Mouse (Mus musculus): ENCODE data around the gene Mettl5. TPM values are rescaled to one million over a fixed set of nuclear protein-coding genes. Genes with fewer than 3 reads are reported as not detected.
A peak's percentile ranks its signal among the peaks of the same experiment; 100 is the strongest.

Mettl5 gene
- polyA plus RNA-seq, 1 experiment: 1.8 TPM

DNA sequence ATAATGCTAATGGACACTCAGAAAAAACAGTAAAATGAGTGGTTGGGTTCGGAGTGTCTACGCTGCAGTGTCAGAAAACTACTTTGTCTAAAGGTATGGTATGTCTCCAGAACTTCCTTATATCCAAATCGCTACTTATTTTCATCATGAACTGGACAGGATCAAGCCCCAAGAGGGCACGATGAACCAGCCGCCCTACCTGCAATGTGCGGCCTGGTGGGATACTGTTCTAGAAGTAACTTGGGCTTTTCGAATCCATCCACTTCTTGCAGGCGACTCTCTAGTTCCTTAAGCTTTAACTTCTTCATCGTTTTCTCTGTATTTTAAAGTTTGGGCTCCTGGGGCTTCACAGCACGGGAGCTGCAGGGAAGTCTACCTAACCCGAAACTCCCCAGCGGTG, 365 bp downstream of the Mettl5 start:
- peak overlapping the region; percentile 65; the same call in 1 of the 2 replicates for H3K27ac ChIP-seq (ENCODE audit: control insufficient read depth, insufficient read depth, low read depth, low read length)
- TF ChIP-seq CTCF (IDR thresholded peaks at IDR 0.05; ENCODE audit: control insufficient read depth, insufficient read depth, insufficient replicate concordance, low read depth, low read length) (no peak), POLR2A (IDR thresholded peaks at IDR 0.05; ENCODE audit: control insufficient read depth, low read depth, low read length) (no peak)

DNA sequence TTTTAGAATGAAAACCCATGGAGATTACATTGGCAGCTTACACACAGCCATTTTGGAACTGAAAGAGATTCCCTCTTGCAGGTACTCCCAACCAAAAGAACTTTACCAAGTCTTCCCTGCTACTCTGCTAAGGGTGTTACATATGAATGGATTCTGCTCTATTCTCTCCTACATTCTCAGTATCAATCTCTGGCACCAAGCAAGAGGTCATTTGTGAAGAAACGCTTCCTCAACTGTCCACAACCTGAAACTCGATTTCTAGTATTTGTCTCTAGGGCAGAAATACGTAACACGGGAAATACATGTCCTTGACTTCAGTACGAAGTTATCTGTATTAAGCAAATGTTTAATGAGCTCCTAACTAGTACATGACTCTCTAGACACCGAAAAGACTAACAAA, 834 bp downstream of the Mettl5 start:
- Histone ChIP-seq H3K27ac (ENCODE audit: control insufficient read depth, insufficient read depth, low read depth, low read length) (no peak overlapping the region), H3K4me1 (ENCODE audit: control insufficient read depth, insufficient read depth, low read length) (peaks cover 3% of the 10 kb centered on the region; the same call in 1 of the 2 replicates), H3K4me3 (ENCODE audit: control insufficient read depth, low read depth, low read length) (no peak overlapping the region), H3K36me3 (ENCODE audit: control insufficient read depth, insufficient read depth, low read length) (no peaks in the 10 kb centered on the region), H3K27me3 (ENCODE audit: control insufficient read depth, insufficient read depth, low read length) (no peaks in the 10 kb centered on the region)
- no peak for TF ChIP-seq POLR2A (IDR thresholded peaks at IDR 0.05; ENCODE audit: control insufficient read depth, low read depth, low read length)
- no peak for TF ChIP-seq CTCF (IDR thresholded peaks at IDR 0.05; ENCODE audit: control insufficient read depth, insufficient read depth, insufficient replicate concordance, low read depth, low read length)

More for the DNA sequence above, 365 bp downstream of the Mettl5 start:
- H3K36me3 ChIP-seq (ENCODE audit: control insufficient read depth, insufficient read depth, low read length): no peaks in the 10 kb centered on the region
- peak overlapping the region; percentile 94 for H3K4me3 ChIP-seq (ENCODE audit: control insufficient read depth, low read depth, low read length)
- H3K4me1 ChIP-seq (ENCODE audit: control insufficient read depth, insufficient read depth, low read length): peaks cover 3% of the 10 kb centered on the region; the same call in 1 of the 2 replicates
- no peaks in the 10 kb centered on the region for H3K27me3 ChIP-seq (ENCODE audit: control insufficient read depth, insufficient read depth, low read length)

DNA sequence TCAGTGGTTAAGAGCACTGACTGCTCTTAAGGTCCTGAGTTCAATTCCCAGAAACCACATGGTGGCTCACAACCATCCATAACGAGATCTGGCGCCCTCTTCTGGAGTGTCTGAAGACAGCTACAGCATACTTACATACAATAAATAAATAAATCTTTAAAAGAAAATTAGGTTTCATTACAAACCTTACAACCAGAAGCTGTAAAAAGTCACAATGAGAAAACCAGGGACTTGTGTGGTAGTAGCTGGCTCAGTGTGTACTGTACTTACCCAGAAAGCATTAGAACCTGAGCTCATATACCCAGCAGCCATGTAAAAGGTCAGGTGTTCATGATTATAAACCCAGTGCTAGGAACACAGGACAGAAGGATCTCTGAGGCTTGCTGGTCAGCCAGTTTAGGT, 1.4 kb downstream of the Mettl5 start:
- H3K27ac ChIP-seq (ENCODE audit: control insufficient read depth, insufficient read depth, low read depth, low read length): no peak overlapping the region
- H3K27me3 ChIP-seq (ENCODE audit: control insufficient read depth, insufficient read depth, low read length): no peaks in the 10 kb centered on the region
- H3K4me1 ChIP-seq (ENCODE audit: control insufficient read depth, insufficient read depth, low read length): peaks cover 3% of the 10 kb centered on the region; the same call in 1 of the 2 replicates
- H3K36me3 ChIP-seq (ENCODE audit: control insufficient read depth, insufficient read depth, low read length): no peaks in the 10 kb centered on the region
- no peak overlapping the region for H3K4me3 ChIP-seq (ENCODE audit: control insufficient read depth, low read depth, low read length)
- TF ChIP-seq POLR2A (IDR thresholded peaks at IDR 0.05; ENCODE audit: control insufficient read depth, low read depth, low read length) (no peak), CTCF (IDR thresholded peaks at IDR 0.05; ENCODE audit: control insufficient read depth, insufficient read depth, insufficient replicate concordance, low read depth, low read length) (no peak)

DNA sequence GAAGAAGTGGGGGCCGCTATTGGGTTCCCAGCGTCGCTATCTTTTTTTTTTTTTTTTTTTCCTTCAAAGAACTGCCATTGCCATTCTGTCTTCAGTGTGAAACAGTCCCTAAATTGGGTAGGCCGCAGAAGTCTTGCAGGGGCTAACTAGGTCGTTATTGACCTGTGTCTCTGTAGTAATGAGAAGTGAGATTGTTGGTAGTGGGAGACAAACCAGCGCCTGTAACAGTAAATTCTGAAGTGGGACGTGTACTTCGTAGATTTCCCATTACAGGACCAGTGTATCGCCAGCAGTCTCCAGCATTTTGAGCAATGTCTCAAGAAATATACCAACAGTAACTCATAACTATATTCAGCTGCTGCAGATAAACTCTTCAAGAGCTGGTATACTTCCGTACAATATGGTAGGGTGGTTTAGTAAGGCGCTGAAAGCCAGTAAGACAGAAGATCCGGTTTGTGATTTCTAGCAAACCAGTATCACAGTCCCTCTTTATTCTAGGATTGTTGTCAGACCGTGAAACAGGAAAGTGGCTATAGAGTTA, 23.2 kb downstream of the Mettl5 start:
- Histone ChIP-seq H3K4me3 (ENCODE audit: control insufficient read depth, low read depth, low read length) (peak overlapping the region; percentile 100), H3K27ac (ENCODE audit: control insufficient read depth, insufficient read depth, low read depth, low read length) (peak overlapping the region; percentile 98), H3K4me1 (ENCODE audit: control insufficient read depth, insufficient read depth, low read length) (no peaks in the 10 kb centered on the region), H3K27me3 (ENCODE audit: control insufficient read depth, insufficient read depth, low read length) (no peaks in the 10 kb centered on the region), H3K36me3 (ENCODE audit: control insufficient read depth, insufficient read depth, low read length) (no peaks in the 10 kb centered on the region; the same call in 1 of the 2 replicates)
- TF ChIP-seq POLR2A (IDR thresholded peaks at IDR 0.05; ENCODE audit: control insufficient read depth, low read depth, low read length) (no peak), CTCF (IDR thresholded peaks at IDR 0.05; ENCODE audit: control insufficient read depth, insufficient read depth, insufficient replicate concordance, low read depth, low read length) (no peak)

DNA sequence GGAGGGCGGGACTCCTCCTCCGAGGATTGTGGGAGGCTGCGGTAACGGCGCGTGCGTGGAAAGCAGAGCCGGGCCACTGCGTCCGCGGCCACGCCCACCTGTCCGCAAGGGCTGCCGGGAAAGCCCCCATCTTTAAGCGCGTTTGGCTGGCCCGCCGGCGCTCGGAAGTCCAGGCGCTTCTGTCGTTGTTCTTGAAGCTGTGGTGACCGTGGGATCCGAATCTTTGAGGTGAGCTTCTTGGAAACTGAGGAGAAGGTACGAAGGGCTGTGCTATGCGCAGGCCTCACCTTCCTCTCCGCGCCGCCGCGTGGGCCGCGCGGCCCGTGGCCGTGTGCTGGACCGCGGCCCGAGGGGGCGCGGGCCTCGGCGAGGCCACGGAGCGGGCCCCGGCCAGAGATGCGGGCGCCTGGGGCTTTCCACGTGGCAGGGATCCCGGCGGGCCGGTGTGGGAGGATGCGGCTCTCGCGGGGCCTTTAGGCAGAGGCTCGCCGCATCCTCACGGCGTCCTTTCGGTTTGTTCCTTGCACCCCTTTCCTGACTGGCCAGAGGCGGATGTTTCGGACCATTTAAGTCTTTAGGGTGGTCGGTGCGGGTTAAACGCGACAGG, 23.8 kb downstream of the Mettl5 start, which contains the start of gene Ssb:
TSS of gene Ssb (plus strand) at position 78 of the 607 bp plus-strand sequence.
- H3K27me3 ChIP-seq (ENCODE audit: control insufficient read depth, insufficient read depth, low read length): no peaks in the 10 kb centered on the region
- TF ChIP-seq POLR2A (IDR thresholded peaks at IDR 0.05; ENCODE audit: control insufficient read depth, low read depth, low read length) (peak; percentile 92), CTCF (IDR thresholded peaks at IDR 0.05; ENCODE audit: control insufficient read depth, insufficient read depth, insufficient replicate concordance, low read depth, low read length) (no peak)
- H3K36me3 ChIP-seq (ENCODE audit: control insufficient read depth, insufficient read depth, low read length): no peaks in the 10 kb centered on the region; the same call in 1 of the 2 replicates
- peak within 1 kb of the TSS; percentile 100 for H3K4me3 ChIP-seq (ENCODE audit: control insufficient read depth, low read depth, low read length)
- H3K4me1 ChIP-seq (ENCODE audit: control insufficient read depth, insufficient read depth, low read length): no peaks in the 10 kb centered on the region
- H3K27ac ChIP-seq (ENCODE audit: control insufficient read depth, insufficient read depth, low read depth, low read length): peak within 1 kb of the TSS; percentile 98

DNA sequence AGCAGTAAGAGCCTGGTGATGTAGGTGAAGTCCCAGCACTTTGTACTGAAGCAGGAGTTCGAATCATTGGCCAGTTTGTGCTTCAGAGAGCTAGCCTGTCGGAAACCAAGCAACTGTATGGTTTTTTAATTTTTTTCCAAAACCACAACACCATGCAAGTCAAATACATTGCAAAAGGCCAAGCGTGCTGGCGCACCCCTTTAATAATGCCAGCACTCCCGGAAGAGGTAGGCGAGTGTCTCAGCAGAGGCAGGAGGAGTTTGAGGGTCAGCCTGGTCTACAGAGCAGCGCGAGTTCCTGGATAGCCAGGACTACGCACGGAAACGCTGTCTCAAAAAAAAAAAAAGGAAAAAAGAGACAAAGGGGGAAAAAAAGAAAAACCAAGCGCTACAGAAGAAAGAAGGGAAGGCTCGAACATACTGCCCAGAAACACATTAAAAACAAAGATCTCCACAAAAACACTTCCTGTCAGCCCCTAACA, 24.4 kb downstream of the Mettl5 start:
- Histone ChIP-seq H3K36me3 (ENCODE audit: control insufficient read depth, insufficient read depth, low read length) (no peaks in the 10 kb centered on the region; the same call in 1 of the 2 replicates), H3K27ac (ENCODE audit: control insufficient read depth, insufficient read depth, low read depth, low read length) (peak overlapping the region; percentile 41), H3K4me1 (ENCODE audit: control insufficient read depth, insufficient read depth, low read length) (no peaks in the 10 kb centered on the region), H3K4me3 (ENCODE audit: control insufficient read depth, low read depth, low read length) (peak overlapping the region; percentile 100), H3K27me3 (ENCODE audit: control insufficient read depth, insufficient read depth, low read length) (no peaks in the 10 kb centered on the region)
- TF ChIP-seq POLR2A (IDR thresholded peaks at IDR 0.05; ENCODE audit: control insufficient read depth, low read depth, low read length) (no peak), CTCF (IDR thresholded peaks at IDR 0.05; ENCODE audit: control insufficient read depth, insufficient read depth, insufficient replicate concordance, low read depth, low read length) (no peak)

DNA sequence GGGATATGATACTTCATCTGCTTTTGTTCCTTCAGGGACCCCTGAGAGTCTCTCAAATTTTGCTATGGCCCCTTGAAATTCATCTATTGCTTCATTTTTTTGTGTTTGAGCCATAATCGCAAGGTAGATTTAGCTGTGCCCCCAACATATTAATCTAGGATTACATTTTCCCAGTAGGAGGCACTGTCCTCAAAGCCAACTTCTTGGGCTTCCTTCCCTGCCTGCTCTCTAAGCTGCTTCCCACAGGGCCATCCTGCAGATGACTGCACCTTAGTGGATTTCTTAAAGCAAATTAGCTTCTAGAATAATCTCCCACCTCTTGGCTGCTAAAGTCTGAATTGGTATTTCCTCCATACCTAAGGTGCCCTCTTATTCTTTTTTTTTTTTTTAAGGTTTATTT, 27.5 kb downstream of the Mettl5 start:
- TF ChIP-seq POLR2A (IDR thresholded peaks at IDR 0.05; ENCODE audit: control insufficient read depth, low read depth, low read length) (no peak), CTCF (IDR thresholded peaks at IDR 0.05; ENCODE audit: control insufficient read depth, insufficient read depth, insufficient replicate concordance, low read depth, low read length) (no peak)
- no peak overlapping the region for H3K4me3 ChIP-seq (ENCODE audit: control insufficient read depth, low read depth, low read length)
- no peaks in the 10 kb centered on the region for H3K27me3 ChIP-seq (ENCODE audit: control insufficient read depth, insufficient read depth, low read length)
- H3K27ac ChIP-seq (ENCODE audit: control insufficient read depth, insufficient read depth, low read depth, low read length): no peak overlapping the region
- H3K36me3 ChIP-seq (ENCODE audit: control insufficient read depth, insufficient read depth, low read length): no peaks in the 10 kb centered on the region
- no peaks in the 10 kb centered on the region for H3K4me1 ChIP-seq (ENCODE audit: control insufficient read depth, insufficient read depth, low read length)

Data from testis, adult 2 months (tissue).